Mouse (Mus musculus) forebrain, embryonic 10.5 days (tissue): ENCODE results near the gene Nmur1. TPM values are rescaled to one million over a fixed set of nuclear protein-coding genes. Genes with fewer than 3 reads are reported as not detected.
"Not testable (repeated sequence)": the region's sequence is repeated elsewhere in the genome, so short reads cannot be mapped to it uniquely, and the experiment has no call there.

Source experiments
- DNase-seq: peaks from one replicate; pipeline ENCODE4 v3.0.0-alpha.2; 2017; ENCODE audit warnings: low spot score; ENCODE audit errors: extremely low spot score
- H3K27ac ChIP-seq: fragments of 300-500 bp; sonication (generic); 2 replicates; pipeline ENCODE4 v1.5.1; 2016; ENCODE audit warnings: mild to moderate bottlenecking
- H3K27me3 ChIP-seq: fragments of 300-500 bp; sonication (generic); 2 replicates; pipeline ENCODE4 v1.6.1; 2016; ENCODE audit warnings: mild to moderate bottlenecking; ENCODE audit not compliant: poor library complexity, severe bottlenecking
- H3K36me3 ChIP-seq: fragments of 300-500 bp; sonication (generic); replicated peaks from 2 replicates; pipeline ENCODE4 v1.6.1; 2016; ENCODE audit warnings: mild to moderate bottlenecking, moderate library complexity
- H3K4me1 ChIP-seq: fragments of 300-500 bp; sonication (generic); 2 replicates; pipeline ENCODE4 v1.6.1; 2016
- H3K4me3 ChIP-seq: fragments of 300-500 bp; sonication (generic); 2 replicates; pipeline ENCODE4 v1.5.1; 2016; ENCODE audit warnings: mild to moderate bottlenecking, moderate library complexity
- H3K9me3 ChIP-seq: fragments of 300-500 bp; sonication (generic); 2 replicates; pipeline ENCODE4 v1.6.1; 2016; ENCODE audit warnings: mild to moderate bottlenecking, moderate library complexity
- WGBS: fragments of 180-500 bp; shearing (Covaris S2); methylation state at CpG from one replicate; pipeline ENCODE4 v1.1.7; 2016; 5-methylcytosine and 5-hydroxymethylcytosine counted together
- polyA plus RNA-seq: library from polyadenylated mRNA; unstranded; fragments of >200 nt; fragmentation: Nextera tagmentation; extraction: Ambion mirVana; gene quantifications from 2 replicates; pipeline ENCODE4 v1.2.1, GENCODE M21; 2016

The Nmur1 gene
- polyA plus RNA-seq: 0.17 and 0.27 TPM in 2 replicates

- Histone ChIP-seq H3K27ac (peak within 1 kb of the TSS; percentile 89), H3K9me3 (no peaks in the 10 kb centered on the region), H3K4me3 (peak within 1 kb of the TSS; percentile 27), H3K4me1 (peaks cover 39% of the 10 kb centered on the region), H3K36me3 (no peaks in the 10 kb centered on the region), H3K27me3 (no peaks in the 10 kb centered on the region)
- WGBS: 95% methylated on average over 8 of the region's 8 CpGs
- DNase-seq: no peak
These were observed at the start of gene Nmur1, which contains the start of gene Tex44 for GRCm38 (mm10) chr1:86426128-86426527. TSS of gene Nmur1 (minus strand) at chr1:86426228. TSS of gene Tex44 (plus strand) at chr1:86426329.

DNA sequence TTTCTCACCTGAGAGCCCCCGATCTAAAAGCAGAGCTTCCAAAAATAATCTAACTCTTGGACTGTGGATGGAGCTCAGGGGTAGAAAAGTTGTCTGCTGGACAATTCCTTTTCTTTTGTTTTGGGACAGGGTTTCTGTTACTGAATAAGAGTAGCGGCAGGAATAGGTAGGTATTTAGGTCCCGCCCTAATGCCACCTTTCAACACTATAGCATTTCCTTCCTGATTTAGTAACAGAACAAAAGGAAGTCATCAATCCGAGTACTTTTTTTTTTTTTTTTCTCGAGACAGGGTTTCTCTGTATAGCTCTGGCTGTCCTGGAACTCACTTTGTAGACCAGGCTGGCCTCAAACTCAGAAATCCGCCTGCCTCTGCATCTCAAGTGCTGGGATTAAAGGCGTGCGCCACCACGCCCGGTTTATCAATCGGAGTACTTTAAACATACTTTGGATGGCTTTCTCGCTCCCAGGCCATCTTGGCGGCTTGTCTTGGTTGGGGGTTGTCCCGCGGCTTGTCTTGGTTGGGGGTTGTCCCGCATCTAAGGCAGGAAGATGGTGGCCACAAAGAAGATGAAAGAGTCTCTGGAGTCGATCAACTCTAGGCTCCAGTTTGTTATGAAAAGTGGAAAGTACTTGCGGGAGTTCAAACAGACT is 47.2 kb upstream of the Nmur1 start:
- Histone ChIP-seq H3K4me1 (peaks cover 18% of the 10 kb centered on the region), H3K36me3 (no peaks in the 10 kb centered on the region), H3K27ac (peak overlapping the region; percentile 79; the same call in 1 of the 2 replicates), H3K4me3 (no peak overlapping the region), H3K9me3 (no peaks in the 10 kb centered on the region), H3K27me3 (no peaks in the 10 kb centered on the region)
- 95% methylated on average over 18 of the region's 18 CpGs for WGBS
- DNase-seq: no peak

GRCm38 (mm10) chr1:86472197-86472952 is 46.3 kb upstream of the Nmur1 start:
- WGBS: 25% methylated on average over 31 of the region's 31 CpGs
- peak; percentile 48 for DNase-seq
- peaks cover 18% of the 10 kb centered on the region for H3K4me1 ChIP-seq
- H3K36me3 ChIP-seq: no peaks in the 10 kb centered on the region
- peak overlapping the region; percentile 79 for H3K27ac ChIP-seq
- H3K27me3 ChIP-seq: no peaks in the 10 kb centered on the region
- H3K9me3 ChIP-seq: no peaks in the 10 kb centered on the region
- peak overlapping the region; percentile 31 for H3K4me3 ChIP-seq

GRCm38 (mm10) chr1:86471504-86471961 is 45.5 kb upstream of the Nmur1 start:
- H3K4me1 ChIP-seq: peaks cover 18% of the 10 kb centered on the region
- H3K27ac ChIP-seq: peak overlapping the region; percentile 79
- H3K27me3 ChIP-seq, DNase-seq, H3K9me3 ChIP-seq, H3K4me3 ChIP-seq, H3K36me3 ChIP-seq: not testable (repeated sequence)
- WGBS: 73% methylated on average over 11 of the region's 11 CpGs

- Histone ChIP-seq H3K27ac (peak overlapping the region; percentile 58; the same call in 1 of the 2 replicates), H3K4me3 (no peak overlapping the region), H3K36me3 (no peaks in the 10 kb centered on the region), H3K27me3 (no peaks in the 10 kb centered on the region), H3K4me1 (peaks cover 18% of the 10 kb centered on the region), H3K9me3 (peaks cover 4% of the 10 kb centered on the region; the same call in 1 of the 2 replicates)
- DNase-seq: no peak
- 86% methylated on average over 12 of the region's 12 CpGs for WGBS
These were observed 44.6 kb upstream of the Nmur1 start for GRCm38 (mm10) chr1:86470519-86471181.

GRCm38 (mm10) chr1:86469876-86470275 is 43.8 kb upstream of the Nmur1 start:
- Histone ChIP-seq H3K9me3 (peaks cover 4% of the 10 kb centered on the region; the same call in 1 of the 2 replicates), H3K4me1 (peaks cover 20% of the 10 kb centered on the region), H3K27ac (no peak overlapping the region), H3K36me3 (no peaks in the 10 kb centered on the region), H3K27me3 (no peaks in the 10 kb centered on the region), H3K4me3 (no peak overlapping the region)
- no peak for DNase-seq
- 96% methylated on average over 4 of the region's 4 CpGs for WGBS

- Histone ChIP-seq H3K27me3 (no peaks in the 10 kb centered on the region), H3K4me3 (no peak overlapping the region), H3K4me1 (peaks cover 23% of the 10 kb centered on the region), H3K27ac (no peak overlapping the region), H3K9me3 (peaks cover 4% of the 10 kb centered on the region; the same call in 1 of the 2 replicates), H3K36me3 (no peaks in the 10 kb centered on the region)
- no peak for DNase-seq
- WGBS: 91% methylated on average over 8 of the region's 8 CpGs
These were observed 41.4 kb upstream of the Nmur1 start for GRCm38 (mm10) chr1:86467416-86467815.

GRCm38 (mm10) chr1:86464875-86465224 is 38.8 kb upstream of the Nmur1 start:
- Histone ChIP-seq H3K36me3 (no peaks in the 10 kb centered on the region), H3K27me3 (no peaks in the 10 kb centered on the region), H3K4me3 (no peak overlapping the region), H3K27ac (peak overlapping the region; percentile 86), H3K4me1 (peaks cover 11% of the 10 kb centered on the region), H3K9me3 (peaks cover 7% of the 10 kb centered on the region; the same call in 1 of the 2 replicates)
- WGBS: 55% methylated on average over 4 of the region's 4 CpGs
- no peak for DNase-seq

- peaks cover 11% of the 10 kb centered on the region for H3K4me1 ChIP-seq
- no peaks in the 10 kb centered on the region for H3K27me3 ChIP-seq
- no peak for DNase-seq
- H3K27ac ChIP-seq: peak overlapping the region; percentile 86
- no peak overlapping the region for H3K4me3 ChIP-seq
- H3K9me3 ChIP-seq: peaks cover 7% of the 10 kb centered on the region; the same call in 1 of the 2 replicates
- WGBS: 62% methylated on average over 9 of the region's 9 CpGs
- no peaks in the 10 kb centered on the region for H3K36me3 ChIP-seq
These were observed 38.3 kb upstream of the Nmur1 start for GRCm38 (mm10) chr1:86464223-86464874.

GRCm38 (mm10) chr1:86459371-86459770 is 33.3 kb upstream of the Nmur1 start:
- H3K27ac ChIP-seq: no peak overlapping the region
- DNase-seq: no peak
- no peak overlapping the region for H3K4me3 ChIP-seq
- H3K36me3 ChIP-seq: no peaks in the 10 kb centered on the region
- peaks cover 7% of the 10 kb centered on the region for H3K4me1 ChIP-seq
- H3K27me3 ChIP-seq: no peaks in the 10 kb centered on the region
- peaks cover 3% of the 10 kb centered on the region; the same call in 1 of the 2 replicates for H3K9me3 ChIP-seq
- WGBS: 89% methylated on average over 4 of the region's 4 CpGs

DNA sequence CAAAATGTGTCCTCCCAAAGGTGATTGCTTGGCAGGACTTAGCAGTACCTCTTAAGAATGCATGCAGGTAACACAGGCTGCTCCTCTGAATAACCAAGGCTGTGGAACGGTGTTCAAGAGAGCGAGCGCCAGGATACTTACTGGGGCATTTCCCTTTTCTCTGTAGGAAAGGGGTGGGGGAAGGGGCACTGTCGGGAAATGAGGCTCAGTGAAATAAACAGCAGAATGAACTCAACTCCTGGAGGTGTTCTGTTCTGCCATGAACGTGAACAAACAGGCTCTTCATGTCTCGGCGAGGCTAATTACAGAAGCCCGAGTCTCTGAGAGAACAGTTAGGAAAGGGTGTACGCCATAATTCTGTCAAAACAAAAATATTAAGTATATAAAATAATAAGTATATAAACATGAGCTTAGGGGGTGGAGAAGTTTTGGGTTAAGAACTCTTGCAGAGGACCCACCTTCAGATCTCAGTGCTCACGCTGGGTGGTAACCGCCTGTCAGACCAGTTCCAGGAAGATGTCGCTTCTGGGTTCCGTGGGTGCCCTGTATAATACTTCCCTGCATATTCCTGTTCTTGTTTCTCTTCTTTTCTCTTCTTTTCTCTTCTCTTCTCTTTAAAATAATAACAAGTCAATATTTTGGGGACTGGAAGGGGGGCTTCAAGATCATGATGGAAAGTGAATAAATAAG is 31.0 kb upstream of the Nmur1 start:
- no peak for DNase-seq
- peaks cover 3% of the 10 kb centered on the region; the same call in 1 of the 2 replicates for H3K9me3 ChIP-seq
- WGBS: 73% methylated on average over 13 of the region's 13 CpGs

GRCm38 (mm10) chr1:86452713-86453112 is 26.7 kb upstream of the Nmur1 start:
- Histone ChIP-seq H3K9me3 (no peaks in the 10 kb centered on the region), H3K4me1 (peaks cover 9% of the 10 kb centered on the region), H3K27me3 (no peaks in the 10 kb centered on the region), H3K27ac (no peak overlapping the region), H3K36me3 (no peaks in the 10 kb centered on the region), H3K4me3 (no peak overlapping the region)
- 73% methylated on average over 5 of the region's 5 CpGs for WGBS
- no peak for DNase-seq

More for the DNA sequence above, 31.0 kb upstream of the Nmur1 start:
- peaks cover 4% of the 10 kb centered on the region; the same call in 1 of the 2 replicates for H3K4me1 ChIP-seq
- H3K27me3 ChIP-seq: no peaks in the 10 kb centered on the region
- H3K36me3 ChIP-seq: no peaks in the 10 kb centered on the region
- no peak overlapping the region for H3K27ac ChIP-seq
- no peak overlapping the region for H3K4me3 ChIP-seq
